ENCODE assay signal across 18 mouse cellular contexts in genomic region chr2:92511771-92512744, GRCm38 (mm10). TPM values are rescaled to one million over a fixed set of nuclear protein-coding genes. Genes with fewer than 3 reads are reported as not detected.
A peak's percentile ranks its signal among the peaks of the same experiment; 100 is the strongest.
DNase-seq lines count a peak whose midpoint lies in the region; ATAC-seq and TF ChIP-seq lines count a peak whose summit lies in the region.
"Had no signal": no experiment of that assay in that cellular context is flagged by ENCODE, and none has a peak within 500 bp of the region (broad histone marks: within the 10 kb centered on the region; RNA-seq: fewer than 3 reads in every experiment).

No protein-coding gene starts in this region.

- peak overlapping the region; percentile 71 for H3K27ac ChIP-seq in left cerebral cortex, adult 2 months
- no peak overlapping the region for H3K27ac ChIP-seq in limb, embryonic 10.5 days
- H3K27ac ChIP-seq: hindbrain, embryonic 15.5 days had no signal

- no peak for DNase-seq in frontal cortex, postnatal 36 days (ENCODE audit: low spot score in 2 of 2)
- DNase-seq in left cerebral cortex, adult 2 months (ENCODE audit: extremely low spot score in 1 of 2, low spot score in 2 of 2) = no peak
- DNase-seq in left cerebral cortex, postnatal 4 days = no peak
- DNase-seq in brain, adult 2 months (ENCODE audit: low read depth, low spot score) = peak; percentile 64
- peak; percentile 26 for DNase-seq in limb, embryonic 10.5 days (ENCODE audit: low spot score)
- DNase-seq in adrenal gland, adult 18-20 months (ENCODE audit: low spot score in 2 of 2) = no peak
- DNase-seq: adrenal gland, postnatal 25 days; cerebellum, adult 2 months; heart, postnatal 4 days; kidney, adult 11 months; kidney, postnatal 25 days; midbrain, embryonic 14.5 days; retina, postnatal 1 day; thymus, postnatal 36 days had no signal

- H3K9me3 ChIP-seq in limb, embryonic 10.5 days (replicated peaks) = no peaks in the 10 kb centered on the region
- H3K9me3 ChIP-seq: G1E had no signal

- H3K4me1 ChIP-seq in limb, embryonic 10.5 days = no peaks in the 10 kb centered on the region
- H3K4me1 ChIP-seq: hindbrain, embryonic 15.5 days had no signal

- peak; percentile 83 for ATAC-seq in frontal cortex, adult (ENCODE audit: low TSS enrichment)
- ATAC-seq: lung, postnatal 0 days had no signal

- WGBS in limb, embryonic 10.5 days = 74% methylated on average over 6 of the region's 6 CpGs

- H3K27me3 ChIP-seq in limb, embryonic 10.5 days (ENCODE audit: low read depth, poor library complexity, severe bottlenecking) = no peaks in the 10 kb centered on the region
- H3K27me3 ChIP-seq: hindbrain, embryonic 15.5 days had no signal

- intact Hi-C loops in left cerebral cortex, adult 2 months (cut with DNase I) = no loop called here
- intact Hi-C loops in left cerebral cortex, postnatal 4 days (cut with DNase I) = no loop called here

- TF ChIP-seq CTCF in left cerebral cortex, adult 2 months (IDR thresholded peaks at IDR 0.05) = no peak

- H3K36me3 ChIP-seq in limb, embryonic 10.5 days = no peaks in the 10 kb centered on the region
- H3K36me3 ChIP-seq: G1E; hindbrain, embryonic 15.5 days had no signal

- H3K4me3 ChIP-seq in left cerebral cortex, adult 2 months = no peak overlapping the region
- no peak overlapping the region for H3K4me3 ChIP-seq in limb, embryonic 10.5 days
- H3K4me3 ChIP-seq: hindbrain, embryonic 15.5 days had no signal

RNA-seq across cellular contexts. Expression of gene Slc35c1, which starts 51.7 kb away (rescaled TPM):
- total RNA-seq in left cerebral cortex, adult 2 months (2021) = 10 to 100 TPM; 16.1 to 16.9 TPM
- total RNA-seq in left cerebral cortex, postnatal 4 days (2021) = 10 to 100 TPM; 18.0 to 18.1 TPM
- 11.1 and 11.2 TPM in 2 replicates for polyA plus RNA-seq in limb, embryonic 10.5 days (2016; fragmentation: Nextera tagmentation; extraction: Ambion mirVana)
- 10 to 100 TPM; 12.1 to 21.7 TPM for total RNA-seq in adrenal gland, adult 18-20 months (2021)

Comparison
In these comparisons a context has a peak if more than half of its experiments do, and no peak if none do; other contexts are left out.
1. DNase-seq: peak in brain, adult 2 months (single experiment) and limb, embryonic 10.5 days (single experiment); none in frontal cortex, postnatal 36 days (0 of 2), left cerebral cortex, adult 2 months (0 of 2), left cerebral cortex, postnatal 4 days (single experiment) and adrenal gland, adult 18-20 months (0 of 2).